Mouse (Mus musculus): ENCODE results near the gene Dpp10.

Gene Dpp10

DNA sequence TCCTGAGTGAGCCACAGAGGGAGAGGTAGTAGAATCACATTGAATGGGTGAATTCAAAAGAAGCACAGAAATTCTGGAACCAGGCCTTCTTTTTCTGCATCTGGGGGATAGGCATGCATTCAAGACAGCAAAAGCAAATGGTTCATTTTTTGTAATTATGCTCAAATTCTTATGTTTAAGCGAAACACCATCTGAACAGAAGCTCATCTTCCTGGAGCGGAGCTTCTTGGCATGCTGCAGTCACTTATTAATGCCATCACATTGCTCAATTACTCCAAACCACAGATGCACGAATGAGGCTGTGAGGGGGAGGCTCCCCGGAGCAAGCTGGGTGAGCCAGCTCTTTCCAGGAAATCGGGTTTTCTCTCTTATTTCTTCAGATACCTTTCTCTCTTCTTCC, 142.7 kb downstream of the Dpp10 start:
- DNase-seq: no peak

DNA sequence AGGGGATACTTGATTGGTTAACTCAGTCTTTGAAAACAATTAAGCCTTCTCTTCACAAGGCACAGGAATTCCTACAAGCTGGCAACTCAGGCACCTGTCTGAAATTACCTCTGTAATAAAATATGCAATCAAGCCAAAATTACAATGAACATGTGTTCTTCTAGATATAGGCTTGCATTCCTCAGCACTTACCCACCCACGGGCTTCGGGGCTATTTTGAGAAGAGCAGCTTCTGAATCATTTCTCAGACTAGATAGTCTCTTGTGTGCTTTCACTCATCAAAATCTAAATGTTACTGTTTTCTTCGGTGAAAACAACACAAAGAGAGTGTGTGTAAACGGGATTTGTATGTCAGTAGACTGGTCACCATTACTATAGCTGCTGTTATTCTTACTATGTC, 144.1 kb downstream of the Dpp10 start:
- no peak for DNase-seq

- DNase-seq: no peak
Measured at GRCm38 (mm10) chr1:123887243-123887642, 158.1 kb downstream of the Dpp10 start.

DNA sequence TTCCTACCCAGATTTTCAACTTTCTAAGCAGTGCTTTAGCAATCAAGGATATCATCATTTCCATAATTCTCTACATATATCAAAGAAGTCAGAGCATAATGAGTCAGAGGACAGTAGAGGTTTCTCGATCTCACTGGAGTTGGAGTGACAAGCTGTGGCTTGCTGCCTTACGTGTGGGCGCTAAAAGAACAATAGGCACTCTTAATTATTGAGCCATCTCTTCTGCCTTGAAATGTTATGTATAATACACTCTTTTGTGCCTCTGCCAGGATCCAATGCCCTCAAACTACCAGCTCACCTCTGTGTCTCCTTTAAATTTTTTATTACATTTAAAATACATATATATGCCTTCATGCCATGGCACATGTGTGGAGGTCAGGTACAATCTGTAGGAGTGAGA, 198.5 kb downstream of the Dpp10 start:
- DNase-seq: no peak

DNA sequence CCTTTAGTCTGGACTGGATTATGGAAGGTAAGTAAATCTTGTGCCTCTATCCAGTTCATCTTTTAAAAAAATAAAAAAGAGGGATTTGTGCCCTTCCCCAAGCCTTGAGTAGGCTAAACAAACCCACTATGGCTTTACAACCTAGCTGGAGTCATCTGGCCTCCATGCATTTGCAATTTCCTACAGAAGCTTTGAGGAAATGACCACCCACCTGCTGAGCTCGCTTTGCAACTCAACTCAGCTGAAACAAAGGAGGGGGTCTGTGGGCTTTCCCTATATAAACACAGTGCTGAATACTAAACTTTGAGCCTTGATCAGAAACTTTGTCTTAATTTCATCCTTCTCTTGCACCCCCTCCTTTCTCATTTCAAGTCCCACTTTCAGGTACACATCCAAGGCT, 244.2 kb downstream of the Dpp10 start:
- DNase-seq: no peak

GRCm38 (mm10) chr1:123765511-123765910, 279.8 kb downstream of the Dpp10 start:
- no peak for DNase-seq

DNA sequence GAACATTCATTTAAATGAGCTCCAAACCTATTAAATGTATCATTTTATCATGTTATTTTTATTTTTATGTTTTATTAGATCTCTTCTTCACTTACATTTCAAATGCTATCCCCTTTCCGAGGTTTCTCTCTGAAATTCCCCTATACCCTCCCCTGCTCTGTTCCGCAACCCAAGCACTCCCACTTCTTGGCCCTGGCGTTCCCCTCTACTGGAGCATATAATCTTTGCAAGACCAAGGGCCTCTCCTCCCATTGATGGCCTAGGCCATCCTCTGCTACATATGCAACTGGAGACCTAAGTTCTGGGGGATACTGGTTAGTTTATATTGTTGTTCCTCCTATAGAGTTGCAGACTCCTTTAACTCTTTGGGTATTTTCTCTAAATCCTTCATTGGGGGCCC, 283.1 kb downstream of the Dpp10 start:
- DNase-seq: no peak

GRCm38 (mm10) chr1:123756055-123756454, 289.3 kb downstream of the Dpp10 start:
- no peak for DNase-seq

DNA sequence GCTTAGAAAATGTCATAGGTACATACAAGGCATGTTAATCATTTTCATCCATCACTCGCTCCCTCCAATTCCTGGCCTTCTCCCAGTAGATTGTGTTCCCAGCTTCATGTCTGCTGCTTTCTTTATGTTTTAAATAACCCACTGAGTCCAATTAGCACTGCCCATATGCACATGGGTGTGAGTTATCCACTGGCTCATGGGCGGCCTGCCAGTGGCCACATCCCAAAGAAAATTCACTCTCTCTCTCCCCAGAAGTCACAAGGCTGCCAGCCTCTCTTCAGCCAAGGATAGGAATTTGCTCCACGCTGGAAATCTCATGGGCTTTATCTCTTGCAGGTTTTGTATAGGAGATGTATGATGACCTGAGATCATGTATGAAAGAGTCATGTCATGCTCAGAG, 338.1 kb downstream of the Dpp10 start:
- DNase-seq: no peak

- DNase-seq: no peak
Measured at GRCm38 (mm10) chr1:123658409-123658808, 386.9 kb downstream of the Dpp10 start.

DNA sequence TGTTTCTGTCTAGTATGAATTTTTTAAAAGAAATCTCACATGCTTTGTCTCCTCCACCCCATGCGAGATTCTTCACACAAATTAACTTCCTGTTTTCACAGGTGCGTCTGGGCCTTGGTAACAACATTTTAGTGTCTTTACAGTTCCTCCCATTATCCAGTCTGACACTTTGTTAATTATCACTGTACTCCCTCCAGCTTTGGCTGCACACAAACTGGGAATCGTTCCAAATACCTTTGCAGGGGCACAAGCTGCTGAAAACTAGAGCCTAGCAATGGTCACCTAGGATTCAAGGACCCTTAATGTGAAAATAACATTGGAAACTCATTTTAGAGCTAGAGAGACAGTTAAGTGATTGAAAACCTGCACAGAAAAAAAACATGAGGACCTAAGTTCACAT, 388.8 kb downstream of the Dpp10 start:
- no peak for DNase-seq

DNA sequence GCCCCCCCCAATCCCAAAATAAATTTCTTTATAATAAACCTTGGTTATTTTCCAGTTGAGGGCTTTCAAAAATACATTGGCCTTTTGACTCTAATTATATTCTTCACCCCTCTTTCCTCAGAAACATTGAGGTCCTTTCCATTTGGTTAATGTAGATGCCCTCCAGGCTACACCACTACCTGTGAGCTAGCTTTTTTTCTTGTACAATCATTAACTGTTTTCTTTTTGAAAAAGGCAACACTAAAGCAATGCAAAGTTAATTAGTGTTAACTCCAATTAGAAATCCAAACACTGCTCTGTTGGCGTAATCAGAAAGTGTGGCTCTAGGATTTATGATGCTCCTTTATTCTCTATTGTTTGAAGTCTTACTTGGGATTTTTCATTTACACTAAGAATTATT, 407.5 kb downstream of the Dpp10 start:
- DNase-seq: no peak

DNA sequence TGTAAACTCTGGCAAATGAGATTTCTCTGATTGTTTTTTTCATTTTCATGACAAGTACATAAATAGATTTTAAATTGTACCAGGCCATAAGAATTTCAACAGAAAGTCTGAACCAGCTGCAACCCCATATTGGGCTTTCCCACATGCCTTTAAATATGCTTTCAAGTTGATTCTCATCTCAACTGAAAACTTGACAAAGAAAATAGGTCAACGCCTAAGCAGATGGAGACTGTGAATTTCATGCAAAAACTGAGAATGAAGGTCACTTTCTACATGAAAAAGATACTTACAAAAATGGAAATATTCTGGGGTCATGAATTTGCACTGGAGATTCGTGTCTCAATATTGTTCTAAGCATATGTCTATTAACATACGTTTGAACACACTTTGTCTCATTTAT, 417.1 kb downstream of the Dpp10 start:
- no peak for DNase-seq

DNA sequence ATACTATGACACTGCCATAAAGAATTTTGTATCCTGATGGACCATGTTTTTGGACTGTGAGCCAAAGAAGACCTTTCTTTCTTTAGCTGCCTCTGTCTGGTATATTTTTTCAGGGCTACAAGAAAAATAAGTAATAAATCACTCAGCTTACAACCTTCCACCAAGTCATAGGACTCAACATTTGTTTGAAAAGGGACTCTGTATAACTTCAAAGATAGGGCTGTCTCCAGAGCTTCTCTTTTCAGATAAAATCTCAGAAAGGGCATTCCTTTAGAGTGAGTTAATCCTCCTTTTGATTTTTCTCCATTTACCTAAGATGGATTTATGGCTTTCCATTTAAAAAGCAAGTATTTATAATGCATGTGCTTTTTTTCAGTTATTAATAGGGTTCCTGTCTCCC, 460.5 kb downstream of the Dpp10 start:
- no peak for DNase-seq

DNA sequence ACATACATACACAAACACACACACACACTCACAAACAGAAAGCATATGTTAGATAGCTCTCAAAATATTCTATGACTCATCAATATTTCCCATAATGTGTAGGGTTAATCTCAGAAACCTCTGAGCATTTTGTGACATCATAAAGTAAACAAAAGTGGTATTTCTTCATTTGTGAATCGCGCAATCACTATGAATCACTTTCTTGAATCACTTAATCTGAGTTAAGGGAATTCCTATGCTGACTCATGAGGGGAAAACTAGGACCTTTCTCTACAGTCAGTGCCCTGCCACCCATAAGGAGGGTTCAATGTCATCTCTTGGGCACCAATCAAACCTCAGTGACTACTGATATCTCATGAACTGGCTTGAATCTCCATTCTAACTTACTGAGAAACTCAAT, 465.2 kb downstream of the Dpp10 start:
- DNase-seq: no peak

DNA sequence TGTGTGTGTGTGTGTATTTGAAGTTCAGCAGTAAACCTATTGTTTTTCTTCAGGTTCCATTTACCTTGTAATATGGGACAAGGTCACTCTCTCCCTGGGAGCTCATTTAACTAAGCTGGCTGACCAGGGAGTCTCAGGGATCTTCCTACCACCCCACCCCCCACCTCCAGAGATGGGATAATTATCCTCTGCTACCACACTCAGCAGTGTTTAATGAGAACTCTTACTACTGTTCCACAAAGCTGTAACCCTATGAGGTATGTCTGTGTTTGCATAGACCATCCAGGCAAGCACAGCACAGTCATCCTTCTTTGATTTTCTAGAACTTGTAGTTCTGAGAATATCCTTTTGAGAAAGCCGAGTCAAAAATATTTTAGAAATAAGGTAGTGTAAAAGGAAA, 471.6 kb downstream of the Dpp10 start:
- no peak for DNase-seq

DNA sequence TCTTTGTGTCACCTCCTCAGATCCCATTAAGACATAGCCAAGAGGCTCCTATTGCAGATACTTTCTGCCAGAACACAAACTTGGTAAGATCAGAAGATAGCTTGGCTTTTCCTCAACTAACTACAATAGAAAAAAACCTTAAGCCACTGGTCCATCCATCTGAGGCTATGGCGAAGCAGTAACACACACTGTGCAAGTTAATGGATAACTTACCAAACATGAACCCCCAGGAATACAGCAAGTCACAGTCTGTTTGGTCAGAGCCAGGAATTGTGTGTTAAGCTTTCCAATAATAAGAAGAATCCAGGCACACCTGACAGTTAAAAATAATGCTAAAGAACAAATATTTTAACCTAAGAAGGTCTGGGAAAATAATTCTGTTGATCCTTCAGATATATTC, 502.9 kb downstream of the Dpp10 start:
- no peak for DNase-seq

DNA sequence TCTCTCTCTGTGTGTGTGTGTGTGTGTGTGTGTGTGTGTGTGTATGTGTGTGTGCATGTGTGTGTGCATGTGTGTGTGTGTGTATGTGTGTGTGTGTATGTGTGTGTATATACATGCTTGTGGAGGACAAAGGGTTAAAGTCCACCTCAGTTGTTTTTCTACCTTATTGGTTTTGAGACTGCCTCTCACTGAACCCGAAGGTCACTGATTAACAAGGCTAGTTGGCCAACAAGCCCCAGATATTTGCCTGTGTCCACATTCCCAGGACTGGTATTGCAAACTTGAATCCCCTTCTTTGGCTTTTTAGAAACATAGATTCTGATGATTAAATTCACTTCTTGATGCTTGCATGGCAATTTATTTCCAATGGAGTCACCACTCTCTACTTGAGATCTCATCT, 577.6 kb downstream of the Dpp10 start:
- DNase-seq: no peak

DNA sequence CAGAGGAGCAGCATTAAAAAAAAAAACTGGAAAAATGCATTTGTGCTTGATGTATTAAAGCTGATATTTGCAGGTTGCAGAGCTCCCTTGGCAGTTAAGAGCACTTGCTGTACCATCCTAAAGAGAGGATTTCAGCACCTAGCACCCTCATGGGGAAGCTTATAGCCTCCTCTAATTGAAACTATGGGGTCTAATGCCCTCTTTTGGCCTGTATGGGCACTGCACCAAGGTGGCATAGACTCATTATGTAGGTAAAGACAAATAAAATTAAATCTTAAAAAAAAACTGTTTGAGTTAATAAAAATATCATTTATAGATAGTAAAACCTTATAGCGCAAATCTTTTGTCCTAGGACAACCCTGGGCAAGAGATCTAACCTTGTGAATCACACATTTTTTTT, 631.2 kb downstream of the Dpp10 start:
- no peak for DNase-seq

GRCm38 (mm10) chr1:123351300-123351699, 694.1 kb downstream of the Dpp10 start:
- no peak for DNase-seq

GRCm38 (mm10) chr1:123337877-123338276, 707.5 kb downstream of the Dpp10 start:
- no peak for DNase-seq

DNA sequence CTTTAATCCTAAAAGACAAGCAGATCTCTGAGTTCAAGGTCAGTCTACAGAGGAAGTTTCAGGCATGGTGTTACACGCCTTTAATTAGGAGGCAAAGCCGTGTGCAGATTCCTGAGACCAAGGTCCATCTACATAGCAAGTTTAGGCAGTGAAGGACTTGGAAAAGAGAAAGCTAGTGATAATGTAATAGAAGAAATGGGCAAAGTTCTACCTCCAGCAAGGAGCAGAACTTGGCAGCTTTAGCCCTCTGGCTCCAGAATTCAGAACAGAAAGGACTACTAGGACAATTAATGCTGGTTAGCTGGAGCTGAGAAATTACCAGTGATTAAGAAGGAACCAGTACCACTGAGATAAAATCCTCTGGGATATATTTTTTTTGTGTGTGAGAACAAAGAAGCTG, 728.5 kb downstream of the Dpp10 start:
- DNase-seq: no peak

Data from lung, postnatal 36 days (tissue).